Mouse (Mus musculus) kidney, embryonic 14.5 days (tissue): ENCODE measurements at regions not wholly inside any gene's neighbourhood (a gene's known extent, or its start where the extent isn't known, plus 50 kb on each side); places are given as distances from the start of the nearest gene placed in this dataset.

Experiments
- ATAC-seq: fragments of 200-750 bp; cut with Nextera tagmentation; 2 replicates; pipeline ENCODE4 v1.8.0; 2017; ENCODE audit warnings: moderate number of reproducible peaks, mild to moderate bottlenecking, moderate TSS enrichment, moderate library complexity; ENCODE audit not compliant: low FRiP score, low TSS enrichment
- H3K27ac ChIP-seq: fragments of 300-500 bp; sonication (generic); 2 replicates; pipeline ENCODE4 v1.5.1; 2014; ENCODE audit warnings: low read depth, mild to moderate bottlenecking, low read length, moderate library complexity, mixed read lengths
- H3K27me3 ChIP-seq: fragments of 300-500 bp; sonication (generic); 2 replicates; pipeline ENCODE4 v1.6.1; 2014; ENCODE audit warnings: mild to moderate bottlenecking, low read length; ENCODE audit not compliant: control insufficient read depth, insufficient read depth
- H3K36me3 ChIP-seq: fragments of 300-500 bp; sonication (generic); 2 replicates; pipeline ENCODE4 v1.6.1; 2014; ENCODE audit warnings: low read length, mixed read lengths; ENCODE audit not compliant: control insufficient read depth, insufficient read depth
- H3K4me1 ChIP-seq: fragments of 300-500 bp; sonication (generic); 2 replicates; pipeline ENCODE4 v1.6.1; 2014; ENCODE audit warnings: low read length, mixed read lengths; ENCODE audit not compliant: control insufficient read depth, insufficient read depth
- H3K4me2 ChIP-seq: fragments of 300-500 bp; sonication (generic); replicated peaks from 2 replicates; pipeline ENCODE4 v1.6.1; 2014; ENCODE audit warnings: low read depth, mild to moderate bottlenecking, low read length
- H3K4me3 ChIP-seq: fragments of 300-500 bp; sonication (generic); 2 replicates; pipeline ENCODE4 v1.5.1; 2014; ENCODE audit warnings: mild to moderate bottlenecking, low read length
- H3K9ac ChIP-seq: fragments of 300-500 bp; sonication (generic); 2 replicates; pipeline ENCODE4 v1.6.1; 2014; ENCODE audit warnings: low read depth, mild to moderate bottlenecking, low read length, moderate library complexity
- H3K9me3 ChIP-seq: fragments of 300-500 bp; sonication (generic); 2 replicates; pipeline ENCODE4 v1.6.1; 2016; ENCODE audit warnings: low read length; ENCODE audit not compliant: control insufficient read depth
- WGBS: fragments of 180-500 bp; shearing (Covaris S2); extraction: QIAGEN DNeasy Blood & Tissue Kit; methylation state at CpG from one replicate; pipeline ENCODE4 v1.1.7; 2014; 5-methylcytosine and 5-hydroxymethylcytosine counted together

- ATAC-seq, result no peak
- no peak overlapping the region for H3K9ac ChIP-seq
- H3K27me3 ChIP-seq, result no peaks in the 10 kb centered on the region
- no peak overlapping the region for H3K27ac ChIP-seq
- H3K4me2 ChIP-seq, result no peak overlapping the region
- H3K4me1 ChIP-seq, result peaks cover 21% of the 10 kb centered on the region; the same call in 1 of the 2 replicates
- no peaks in the 10 kb centered on the region for H3K9me3 ChIP-seq
- no peaks in the 10 kb centered on the region for H3K36me3 ChIP-seq
- H3K4me3 ChIP-seq, result no peak overlapping the region
- WGBS, result 26% methylated on average over 15 of the region's 15 CpGs
These were observed 58.6 kb downstream of the Mrm1 start for GRCm38 (mm10) chr11:84760622-84761196.

DNA sequence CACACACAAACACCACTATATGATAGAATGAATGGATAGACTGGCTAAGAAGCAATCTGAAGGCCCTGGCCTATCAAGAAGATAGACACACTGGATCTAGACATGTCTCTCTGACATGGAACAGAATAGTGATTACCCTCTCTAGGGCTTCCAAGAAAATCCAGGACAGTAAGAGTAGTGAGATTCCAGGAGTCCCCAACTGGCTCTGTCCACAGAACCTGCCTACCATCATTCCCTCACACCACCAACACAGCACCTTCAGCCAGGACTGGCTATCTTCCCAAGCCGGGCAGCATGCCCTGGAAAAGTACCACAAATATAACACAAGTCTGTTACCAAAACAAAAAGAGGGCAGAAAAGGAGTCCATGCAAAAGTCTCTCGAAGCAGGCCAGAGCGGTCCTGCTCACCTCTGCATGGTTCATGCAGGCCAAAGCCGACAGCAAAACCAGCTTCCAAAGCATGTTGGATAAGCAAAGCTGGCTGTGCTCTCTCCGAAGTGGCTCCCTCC lies 59.8 kb downstream of the Mrm1 start:
- Histone ChIP-seq H3K9ac (no peak overlapping the region), H3K9me3 (no peaks in the 10 kb centered on the region), H3K4me1 (peaks cover 12% of the 10 kb centered on the region; the same call in 1 of the 2 replicates), H3K27ac (no peak overlapping the region), H3K4me2 (no peak overlapping the region), H3K27me3 (no peaks in the 10 kb centered on the region), H3K36me3 (no peaks in the 10 kb centered on the region), H3K4me3 (no peak overlapping the region)
- ATAC-seq, result no peak
- 86% methylated on average over 5 of the region's 5 CpGs for WGBS

DNA sequence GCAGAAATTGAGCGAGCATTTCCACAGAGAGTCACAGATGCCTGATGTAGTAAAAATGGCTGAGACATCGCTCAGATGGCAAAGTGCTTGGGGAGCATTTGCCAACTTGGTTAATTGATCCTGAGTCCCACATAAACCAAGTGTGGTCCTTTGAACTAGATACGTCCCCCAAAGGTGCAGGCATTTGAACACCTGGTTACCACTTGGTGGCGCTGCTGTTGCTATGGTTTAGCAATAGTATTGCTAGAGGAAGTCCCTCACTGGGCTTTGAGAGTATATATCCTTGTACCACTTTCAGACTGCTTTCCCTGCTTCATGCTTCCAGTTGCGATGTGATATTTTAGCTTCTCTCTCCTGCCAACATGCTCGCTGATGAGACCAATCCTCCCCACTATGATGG lies 67.3 kb downstream of the Mrm1 start:
- H3K27me3 ChIP-seq, result no peaks in the 10 kb centered on the region
- no peak overlapping the region for H3K4me2 ChIP-seq
- no peak overlapping the region for H3K4me3 ChIP-seq
- ATAC-seq, result no peak
- no peak overlapping the region for H3K27ac ChIP-seq
- H3K9ac ChIP-seq, result no peak overlapping the region
- no peaks in the 10 kb centered on the region for H3K4me1 ChIP-seq
- 82% methylated on average over 6 of the region's 6 CpGs for WGBS
- no peaks in the 10 kb centered on the region for H3K36me3 ChIP-seq
- 0 out of 2 replicates have a peak, but pooled peaks cover 2% of the 10 kb centered on the region for H3K9me3 ChIP-seq

- H3K9ac ChIP-seq, result no peak overlapping the region
- H3K4me1 ChIP-seq, result 0 out of 2 replicates have a peak, but pooled peaks cover 3% of the 10 kb centered on the region
- H3K4me3 ChIP-seq, result no peak overlapping the region
- H3K27me3 ChIP-seq, result no peaks in the 10 kb centered on the region
- no peak for ATAC-seq
- H3K36me3 ChIP-seq, result no peaks in the 10 kb centered on the region
- H3K9me3 ChIP-seq, result 0 out of 2 replicates have a peak, but pooled peaks cover 2% of the 10 kb centered on the region
- H3K27ac ChIP-seq, result no peak overlapping the region
- no peak overlapping the region for H3K4me2 ChIP-seq
- 33% methylated on average over 12 of the region's 12 CpGs for WGBS
These were observed 69.6 kb downstream of the Mrm1 start for GRCm38 (mm10) chr11:84749490-84750349.

- Histone ChIP-seq H3K4me1 (0 out of 2 replicates have a peak, but pooled peaks cover 6% of the 10 kb centered on the region), H3K9me3 (no peaks in the 10 kb centered on the region), H3K27ac (no peak overlapping the region), H3K36me3 (no peaks in the 10 kb centered on the region), H3K9ac (no peak overlapping the region), H3K4me2 (no peak overlapping the region; the same call in 1 of the 2 replicates), H3K4me3 (no peak overlapping the region), H3K27me3 (no peaks in the 10 kb centered on the region; the same call in 1 of the 2 replicates)
- 16% methylated on average over 17 of the region's 17 CpGs for WGBS
- ATAC-seq, result no peak
These were observed 80.3 kb downstream of the Mrm1 start for GRCm38 (mm10) chr11:84738769-84739589.

DNA sequence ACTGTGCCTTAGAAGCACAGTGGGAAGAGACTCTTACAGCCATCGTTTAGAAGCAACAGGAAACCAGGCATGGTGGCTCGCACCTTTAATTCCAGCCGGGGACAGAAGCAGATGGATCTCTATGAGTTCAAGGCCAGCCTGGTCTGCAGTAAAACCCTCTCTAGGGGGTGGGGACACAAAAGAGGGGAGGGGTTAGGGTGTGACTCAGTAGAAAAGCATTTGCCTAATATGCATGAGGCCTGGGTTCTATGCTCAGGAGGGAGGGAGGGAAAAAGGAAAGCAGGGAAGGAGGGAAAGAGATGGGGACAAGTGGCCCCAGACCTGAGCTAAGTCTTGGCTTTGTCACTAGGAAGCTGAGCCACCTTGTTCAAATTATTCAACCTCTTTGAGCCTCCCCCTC lies 81.2 kb downstream of the Mrm1 start:
- H3K27ac ChIP-seq, result no peak overlapping the region
- H3K4me2 ChIP-seq, result no peak overlapping the region
- H3K9me3 ChIP-seq, result no peaks in the 10 kb centered on the region
- H3K9ac ChIP-seq, result no peak overlapping the region
- no peaks in the 10 kb centered on the region; the same call in 1 of the 2 replicates for H3K27me3 ChIP-seq
- WGBS, result 38% methylated on average over 3 of the region's 3 CpGs
- ATAC-seq, result no peak
- 0 out of 2 replicates have a peak, but pooled peaks cover 6% of the 10 kb centered on the region for H3K4me1 ChIP-seq
- no peak overlapping the region for H3K4me3 ChIP-seq
- H3K36me3 ChIP-seq, result no peaks in the 10 kb centered on the region

DNA sequence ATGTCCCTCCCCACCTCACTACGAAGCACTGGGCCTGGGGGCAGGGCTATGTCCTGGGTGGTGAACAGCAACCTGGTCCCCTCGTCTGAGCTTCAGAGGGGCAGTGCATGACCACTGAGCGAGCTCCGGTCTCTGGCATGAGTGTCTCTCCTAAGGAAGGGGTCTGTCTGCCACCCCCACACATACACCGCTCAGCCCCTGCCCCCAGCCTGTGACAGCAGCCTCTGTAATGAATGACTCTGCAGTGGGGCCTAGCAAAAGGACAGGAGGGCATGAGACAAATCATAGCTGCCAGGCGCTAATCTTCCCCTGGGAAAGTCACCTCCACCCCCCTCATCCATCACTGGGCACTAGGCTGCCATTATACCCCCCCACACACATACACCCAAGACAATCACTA lies 87.4 kb downstream of the Mrm1 start:
- Histone ChIP-seq H3K9ac (no peak overlapping the region), H3K36me3 (no peaks in the 10 kb centered on the region)

DNA sequence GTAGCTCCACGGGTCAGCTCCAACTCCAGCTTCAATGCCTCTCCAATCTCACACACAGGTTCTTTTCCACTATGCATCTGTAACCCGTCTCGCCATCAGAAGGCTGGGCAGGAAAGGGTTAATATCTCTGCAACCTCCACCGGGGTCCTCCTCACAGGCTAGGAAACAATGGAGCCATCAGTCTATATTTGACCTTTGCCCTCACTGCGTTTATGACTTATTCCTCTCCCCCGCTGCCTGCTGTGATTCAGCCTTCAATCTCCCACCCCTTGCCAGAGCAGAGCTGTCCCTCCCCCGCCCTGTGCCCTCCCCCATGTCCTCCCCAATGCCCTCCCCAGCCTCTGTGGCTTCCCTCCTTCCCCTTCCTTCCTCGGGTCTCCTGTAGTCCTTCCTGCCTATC lies 89.1 kb downstream of the Mrm1 start:
- Histone ChIP-seq H3K9ac (no peak overlapping the region), H3K27me3 (peaks cover 7% of the 10 kb centered on the region), H3K9me3 (no peaks in the 10 kb centered on the region), H3K36me3 (no peaks in the 10 kb centered on the region), H3K4me2 (no peak overlapping the region), H3K27ac (no peak overlapping the region), H3K4me3 (no peak overlapping the region), H3K4me1 (no peaks in the 10 kb centered on the region)
- ATAC-seq, result no peak
- 34% methylated on average over 8 of the region's 8 CpGs for WGBS

More for the DNA sequence above, 87.4 kb downstream of the Mrm1 start:
- Histone ChIP-seq H3K9me3 (no peaks in the 10 kb centered on the region), H3K27ac (no peak overlapping the region), H3K4me1 (no peaks in the 10 kb centered on the region), H3K4me2 (no peak overlapping the region), H3K4me3 (no peak overlapping the region), H3K27me3 (peaks cover 4% of the 10 kb centered on the region)
- 60% methylated on average over 6 of the region's 6 CpGs for WGBS
- ATAC-seq, result no peak
